Mouse (Mus musculus): ENCODE measurements around the gene Dnajc22. TPM values are rescaled to one million over a fixed set of nuclear protein-coding genes. Genes with fewer than 3 reads are reported as not detected.

Gene Dnajc22
- total RNA-seq, 2 experiments from 2014 or later: 0.30 TPM; not detected in 1

DNA sequence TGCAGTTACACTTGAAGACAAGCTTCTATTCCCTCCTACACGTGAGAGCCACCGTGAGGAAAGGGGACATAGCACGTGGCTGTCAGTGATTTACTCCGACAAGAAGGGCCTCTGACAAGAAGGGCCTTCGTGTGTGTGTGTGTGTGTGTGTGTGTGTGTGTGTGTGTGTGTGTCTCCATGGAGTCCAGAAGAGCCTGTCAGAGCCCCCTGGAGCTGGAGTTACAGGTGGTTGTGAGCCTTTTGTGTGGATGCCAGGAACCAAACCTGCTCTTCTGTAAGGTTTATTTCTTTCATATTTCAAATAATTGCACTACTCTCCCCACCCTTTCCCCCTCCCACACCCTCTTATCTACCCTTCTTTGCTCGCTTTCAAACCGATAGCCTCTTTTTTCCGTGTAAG is 58.4 kb downstream of the Dnajc22 start:
- no peak for DNase-seq (ENCODE audit: low spot score in 2 of 2)
- intact Hi-C loops (cut with DNase I): no loop called here

DNA sequence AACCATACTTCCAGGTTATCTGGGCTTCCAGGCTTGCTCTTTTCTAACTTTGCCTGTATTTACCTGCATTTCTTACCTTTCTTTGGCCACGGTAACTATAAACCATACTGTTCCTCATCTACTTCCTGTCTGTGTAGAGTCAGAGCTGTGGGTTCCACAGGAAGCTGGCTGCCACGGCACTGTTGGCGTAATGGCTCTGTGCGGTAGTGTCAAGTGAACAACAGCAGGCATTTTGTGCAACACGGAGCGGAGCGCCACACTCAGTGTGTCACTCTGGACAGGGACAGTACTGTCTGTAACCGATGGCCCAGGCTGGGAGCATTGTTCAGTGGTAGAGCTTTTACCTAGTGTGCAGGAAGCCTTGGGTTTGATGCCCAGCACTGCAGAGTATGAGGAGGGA is 60.5 kb downstream of the Dnajc22 start:
- intact Hi-C loops (cut with DNase I): no loop called here
- no peak for DNase-seq (ENCODE audit: low spot score in 2 of 2)

Small RNA genes within 50 kb of the gene (microRNA-seq; reads per million reads assigned to microRNA genes)
- 0 to 0.67 reads per million in 2 experiments for gene Mir6960

Other genes with a start within 250 kb of the Dnajc22 start
- gene Kmt2d, start 222.0 kb upstream of the Dnajc22 start, total RNA-seq (2021): 10 to 100 TPM; 78.0 to 80.2 TPM
- 10 to 100 TPM in 1 of 2 experiments, 1 to 10 TPM in 1; 8.2 to 11.6 TPM for gene Rhebl1, start 198.6 kb upstream of the Dnajc22 start, total RNA-seq (2021)
- under 1 TPM; 0.37 to 0.41 TPM for gene Dhh, start 194.6 kb upstream of the Dnajc22 start, total RNA-seq (2021)
- 10 to 100 TPM; 13.8 to 18.4 TPM for gene Lmbr1l, start 174.9 kb upstream of the Dnajc22 start, total RNA-seq (2021)
- gene Tuba1b, start 158.6 kb upstream of the Dnajc22 start, total RNA-seq (2021): 100 to 1,000 TPM; 541 to 580 TPM
- not detected for gene Gm49450, start 139.6 kb upstream of the Dnajc22 start, total RNA-seq (2021)
- 1,000 to 10,000 TPM; 1,095 to 1,137 TPM for gene Tuba1a, start 139.5 kb upstream of the Dnajc22 start, total RNA-seq (2021)
- gene Tuba1c, start 63.3 kb upstream of the Dnajc22 start, total RNA-seq (2021): 10 to 100 TPM; 71.0 to 80.5 TPM
- 1 to 10 TPM; 1.4 to 1.6 TPM for gene Prph, start 38.0 kb upstream of the Dnajc22 start, total RNA-seq (2021)
- gene Troap, start 18.6 kb upstream of the Dnajc22 start, total RNA-seq (2021): under 1 TPM; 0.69 TPM
- not detected for gene C1ql4, start 5.4 kb upstream of the Dnajc22 start, total RNA-seq (2021)
- gene Spats2, start 32.7 kb downstream of the Dnajc22 start, total RNA-seq (2021): 10 to 100 TPM; 36.2 to 37.0 TPM
- gene Kcnh3, start 131.7 kb downstream of the Dnajc22 start, total RNA-seq (2021): 100 to 1,000 TPM; 171 to 172 TPM
- 10 to 100 TPM; 80.1 to 81.0 TPM for gene Mcrs1, start 158.8 kb downstream of the Dnajc22 start, total RNA-seq (2021)
- gene Prpf40b, start 201.9 kb downstream of the Dnajc22 start, total RNA-seq (2021): 10 to 100 TPM; 87.0 to 95.3 TPM
- gene Fam186b, start 202.7 kb downstream of the Dnajc22 start, total RNA-seq (2021): 1 to 10 TPM; 1.6 to 1.9 TPM